Mouse (Mus musculus): ENCODE measurements at regions not wholly inside any gene's neighbourhood (a gene's known extent, or its start where the extent isn't known, plus 50 kb on each side); places are given as distances from the start of the nearest gene placed in this dataset.
A peak's percentile ranks its signal among the peaks of the same experiment; 100 is the strongest.

DNA sequence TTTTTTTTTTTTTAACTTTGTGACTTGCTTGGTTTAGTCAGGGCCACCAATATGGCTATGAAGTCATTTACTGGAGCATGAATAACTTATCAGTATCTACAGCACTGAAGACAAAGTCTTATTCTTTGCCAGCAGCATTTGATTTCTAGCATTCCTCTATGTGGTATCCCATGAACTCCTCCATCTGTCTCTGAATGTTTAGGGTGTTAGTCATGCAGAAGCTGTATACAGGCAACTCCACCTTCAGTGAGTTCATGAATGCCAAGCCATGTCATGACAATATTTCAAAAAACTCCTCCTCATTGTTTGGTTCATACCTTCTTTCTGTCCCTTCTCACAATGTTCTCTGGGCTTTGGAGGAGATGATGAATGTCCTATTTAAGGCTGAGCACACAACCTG, 1438.4 kb upstream of the A1bg start:
- ATAC-seq (ENCODE audit: extremely low read depth, insufficient number of reproducible peaks, low FRiP score, poor library complexity, severe bottlenecking): no peak

DNA sequence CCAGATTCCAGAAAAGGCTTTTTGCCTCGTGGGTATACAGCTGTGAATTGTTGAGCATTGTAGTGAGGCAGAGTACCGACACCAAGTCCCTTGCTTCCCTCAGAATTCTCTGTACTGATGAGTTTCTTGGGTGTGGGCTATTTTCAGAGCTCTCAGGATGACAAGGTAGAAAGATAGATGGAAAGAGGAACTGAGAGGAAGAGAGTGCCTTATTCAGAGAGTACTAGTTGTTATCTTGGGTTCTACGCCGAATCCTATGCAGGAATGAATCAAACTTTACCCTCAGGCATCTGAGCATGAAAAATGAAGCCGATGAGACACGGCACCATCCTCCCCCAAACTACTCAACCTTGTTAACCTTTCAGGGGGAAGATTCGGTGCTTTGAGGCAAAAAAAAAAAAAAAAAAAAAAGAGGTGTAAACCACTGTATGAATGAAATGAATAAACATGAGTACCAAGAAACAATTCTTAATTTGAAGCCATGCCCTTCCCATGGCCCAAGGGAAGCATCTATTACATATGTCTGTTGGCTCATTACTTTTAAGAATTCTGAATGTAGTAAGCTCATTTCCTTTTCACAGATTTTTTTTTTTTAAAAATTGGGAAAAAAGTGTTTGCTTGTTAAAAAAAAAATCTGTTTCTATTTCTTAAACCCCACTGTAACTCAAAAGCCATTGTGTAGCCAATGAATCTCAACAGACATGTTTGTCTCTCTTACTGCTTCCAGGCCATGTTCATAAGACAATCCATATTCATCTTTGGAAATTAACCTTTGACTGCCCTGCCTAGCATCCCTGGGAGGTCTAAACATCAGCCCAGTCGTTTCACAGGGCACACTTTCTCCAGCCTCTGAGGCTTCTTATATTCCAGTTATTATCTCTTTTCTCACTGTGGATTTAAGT, 1435.8 kb upstream of the A1bg start:
- no peak for ATAC-seq (ENCODE audit: extremely low read depth, insufficient number of reproducible peaks, low FRiP score, poor library complexity, severe bottlenecking)

DNA sequence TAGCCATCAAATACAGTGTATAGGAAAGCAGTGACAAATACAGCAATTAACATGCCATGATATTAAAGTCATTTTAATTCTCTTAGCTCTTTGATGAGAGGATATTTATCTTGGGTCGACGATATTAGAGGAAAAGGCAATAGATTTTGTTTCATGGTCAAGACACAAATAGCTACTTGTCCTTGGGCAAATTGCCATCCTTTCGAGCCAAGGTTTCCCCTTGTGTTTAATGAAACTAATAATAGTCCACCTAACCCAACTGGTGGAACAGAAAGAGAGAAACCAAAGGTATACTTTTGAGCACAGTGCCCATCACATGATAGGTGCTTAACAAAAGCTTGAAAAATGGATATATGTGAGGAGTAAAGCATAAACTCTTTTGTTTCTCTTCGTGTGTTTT, 1431.0 kb upstream of the A1bg start:
- no peak for ATAC-seq (ENCODE audit: extremely low read depth, insufficient number of reproducible peaks, low FRiP score, poor library complexity, severe bottlenecking)

DNA sequence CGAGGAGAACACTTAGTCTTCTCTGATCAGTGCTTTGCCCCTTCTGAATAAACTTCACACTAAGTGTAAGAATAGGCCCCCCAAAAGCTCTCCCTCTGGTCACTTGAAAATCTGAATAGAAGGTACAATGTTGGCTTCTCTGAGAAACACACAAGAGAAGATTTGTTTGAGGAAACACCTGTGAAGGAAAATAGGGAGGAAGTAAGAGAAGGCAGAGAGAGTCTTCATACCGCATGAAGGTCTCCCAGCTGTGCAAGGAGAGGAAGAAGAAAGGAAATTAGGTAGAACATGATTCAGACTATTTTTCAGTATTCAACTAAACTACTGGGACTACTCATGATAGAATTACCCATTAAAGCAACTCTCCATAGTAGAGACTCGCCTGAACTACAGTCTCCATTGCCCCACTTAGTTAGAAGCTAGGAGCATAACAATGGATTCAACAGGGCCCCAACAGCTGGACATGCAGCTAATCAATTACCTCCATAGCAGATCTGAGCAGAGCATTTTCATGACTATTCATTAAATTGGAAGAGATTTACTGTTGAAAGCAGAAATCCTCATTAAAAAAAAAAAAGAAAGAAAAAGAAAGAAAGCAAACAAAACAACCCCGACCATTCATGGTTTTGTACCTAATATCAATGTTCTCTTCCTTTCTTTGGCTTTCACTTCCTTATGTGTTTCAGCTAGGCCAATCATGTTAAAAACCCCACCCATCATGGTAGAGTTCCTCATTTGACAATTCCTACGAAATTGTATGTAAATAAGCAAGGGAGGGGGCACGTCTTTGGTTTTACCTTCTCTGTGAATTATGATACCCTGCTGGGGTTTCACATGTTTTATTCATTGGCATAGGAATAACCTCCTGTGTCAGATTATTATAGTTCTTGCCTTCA, 1428.3 kb upstream of the A1bg start:
- ATAC-seq (ENCODE audit: extremely low read depth, insufficient number of reproducible peaks, low FRiP score, poor library complexity, severe bottlenecking): peak; percentile 94

DNA sequence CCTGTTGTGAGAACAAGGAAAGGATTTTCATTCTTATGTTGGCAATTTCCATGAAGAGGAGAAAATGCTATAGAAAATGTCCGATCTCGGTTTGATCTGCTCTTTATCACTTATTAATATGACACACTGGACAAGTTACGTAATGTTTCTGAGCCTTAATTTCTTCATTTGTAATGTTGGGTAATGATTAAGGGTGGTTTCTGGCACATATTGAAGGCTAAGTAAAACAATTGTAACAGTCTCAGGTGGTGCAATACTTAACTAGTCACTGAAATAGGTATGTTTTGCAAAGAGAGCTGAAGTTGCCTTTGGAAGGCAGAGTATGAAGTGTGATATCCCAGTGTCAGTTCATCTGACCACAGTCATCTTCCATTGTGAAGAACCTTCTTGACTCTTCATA, 1427.2 kb upstream of the A1bg start:
- ATAC-seq (ENCODE audit: extremely low read depth, insufficient number of reproducible peaks, low FRiP score, poor library complexity, severe bottlenecking): no peak

DNA sequence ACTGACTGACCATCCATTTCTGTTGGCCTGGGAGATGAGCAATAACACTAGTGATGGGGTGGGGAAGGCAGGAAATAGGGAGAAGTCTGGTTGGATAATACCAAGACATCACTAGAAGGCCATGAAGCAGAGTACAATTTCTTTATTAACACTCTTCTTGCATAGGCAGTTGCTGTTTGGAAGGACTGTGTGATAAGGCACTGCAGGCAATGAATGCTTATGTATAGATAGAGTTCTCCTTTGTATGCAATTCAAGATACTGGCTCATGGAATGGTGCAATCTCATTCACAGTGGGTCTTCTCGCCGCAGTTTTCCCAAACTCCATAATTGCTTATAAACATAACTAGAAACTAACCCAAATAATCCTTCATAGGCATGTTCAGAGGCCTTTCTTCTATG, 1426.1 kb upstream of the A1bg start:
- ATAC-seq (ENCODE audit: extremely low read depth, insufficient number of reproducible peaks, low FRiP score, poor library complexity, severe bottlenecking): no peak

DNA sequence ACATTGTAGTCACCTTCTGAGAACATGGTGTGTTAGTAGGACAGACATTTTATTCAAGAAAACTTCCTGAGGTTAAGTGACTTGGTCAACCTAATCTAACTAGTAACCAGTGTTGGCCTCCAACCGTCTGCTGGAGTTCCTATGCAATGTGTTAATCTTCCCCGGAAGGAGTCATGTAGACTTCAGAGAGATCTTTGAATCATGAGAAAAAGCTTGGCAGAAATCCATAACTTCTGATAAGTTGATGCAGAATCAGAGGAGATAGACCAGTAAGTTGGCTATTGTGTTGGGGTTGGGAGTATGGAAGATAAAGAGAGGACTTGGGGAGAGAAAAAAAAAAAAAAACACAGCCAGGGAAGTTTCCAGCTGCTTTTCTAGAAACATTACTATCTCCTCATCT, 1424.9 kb upstream of the A1bg start:
- ATAC-seq (ENCODE audit: extremely low read depth, insufficient number of reproducible peaks, low FRiP score, poor library complexity, severe bottlenecking): no peak

DNA sequence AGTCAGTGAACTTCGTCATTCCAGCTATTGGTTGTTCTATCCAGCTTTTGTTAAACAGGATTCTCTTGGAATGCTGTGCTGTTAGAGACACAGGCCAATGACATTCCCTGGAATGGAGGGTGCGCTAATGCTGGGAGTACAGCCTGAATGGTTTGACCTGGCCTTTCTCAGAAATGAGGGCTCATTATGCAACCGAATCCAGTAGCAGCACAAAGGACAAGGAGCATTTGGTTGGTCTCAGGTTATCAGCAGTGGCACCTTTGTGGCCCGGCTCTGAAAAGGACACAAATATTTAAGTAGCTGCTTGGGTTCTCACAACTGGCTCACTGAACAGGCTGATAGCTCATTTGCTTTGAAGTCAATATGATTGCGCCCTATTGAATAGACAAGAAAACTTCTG, 1423.1 kb upstream of the A1bg start:
- ATAC-seq (ENCODE audit: extremely low read depth, insufficient number of reproducible peaks, low FRiP score, poor library complexity, severe bottlenecking): no peak

DNA sequence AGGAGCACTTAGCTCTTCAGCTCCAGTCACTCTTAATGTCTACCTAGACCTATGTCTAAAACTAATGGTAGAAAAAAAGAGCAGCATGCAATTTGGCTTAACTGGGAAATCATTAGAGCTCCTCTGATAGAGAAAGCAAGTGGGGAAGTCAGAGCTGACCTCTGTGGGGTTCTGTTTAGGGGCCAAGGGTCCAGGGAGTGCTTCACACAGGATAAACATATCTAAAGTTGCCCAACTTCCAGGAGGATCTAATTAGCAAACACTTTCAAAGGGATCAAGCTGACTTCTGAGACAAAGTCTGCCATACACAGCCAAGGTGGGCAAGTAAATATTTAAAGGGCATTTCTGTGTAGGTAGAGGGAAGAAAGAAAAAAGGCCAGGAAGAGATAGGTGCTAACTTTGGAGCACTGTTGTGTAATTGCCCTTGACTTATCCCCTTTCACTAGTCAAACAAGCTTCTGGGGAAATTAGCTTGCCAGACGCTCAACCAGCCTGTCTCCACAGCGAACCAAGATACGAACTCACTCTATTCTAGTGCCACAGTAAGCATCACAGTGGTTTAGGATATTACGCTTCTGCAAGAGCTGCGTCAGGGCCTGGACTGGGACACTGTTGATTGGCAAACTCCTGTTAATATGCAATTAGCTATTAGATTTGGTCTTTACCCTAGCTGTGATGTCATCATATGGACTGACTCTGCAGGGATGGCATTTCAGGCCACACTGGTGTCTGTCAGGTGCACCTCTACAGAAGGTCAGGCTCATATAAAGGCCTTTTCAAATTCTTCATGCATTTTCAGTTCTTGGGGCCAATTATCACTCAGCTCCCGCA, 1413.9 kb upstream of the A1bg start:
- no peak for ATAC-seq (ENCODE audit: extremely low read depth, insufficient number of reproducible peaks, low FRiP score, poor library complexity, severe bottlenecking)

DNA sequence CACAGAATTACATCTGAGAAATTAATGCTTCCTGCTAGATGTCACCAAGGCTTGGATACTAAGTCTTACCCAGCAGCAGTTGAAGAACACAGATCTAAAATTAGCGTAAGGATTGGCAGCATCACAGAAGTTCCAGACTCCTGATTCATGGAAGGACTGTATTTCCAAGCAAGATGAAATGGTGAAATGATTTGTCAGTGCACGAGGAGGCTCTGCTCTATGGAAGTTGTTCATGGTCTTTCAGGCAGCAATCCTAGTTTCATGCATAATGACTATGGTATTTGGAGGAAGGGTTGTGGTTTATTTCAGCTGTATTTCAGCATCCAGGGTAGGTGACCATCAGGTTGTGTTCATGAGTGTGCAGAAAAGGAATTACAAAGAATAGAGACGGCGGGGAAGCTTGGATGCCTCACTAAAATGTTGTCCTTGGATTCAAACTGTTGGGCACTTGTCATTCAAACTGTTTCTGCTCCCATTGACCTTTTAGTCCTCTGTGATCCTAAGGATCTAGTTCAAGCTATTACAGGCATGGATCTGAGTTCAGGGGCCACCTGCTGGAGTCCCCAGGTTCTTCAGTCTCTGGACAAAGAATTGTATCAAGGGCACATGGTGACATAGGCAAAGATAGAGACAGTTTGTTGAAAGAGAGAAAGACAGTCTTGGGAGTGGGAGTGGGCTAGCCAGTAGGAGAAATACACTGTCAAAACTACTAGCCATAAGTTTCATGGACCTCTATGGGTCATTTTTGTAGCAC, 1411.6 kb upstream of the A1bg start:
- ATAC-seq (ENCODE audit: extremely low read depth, insufficient number of reproducible peaks, low FRiP score, poor library complexity, severe bottlenecking): no peak

DNA sequence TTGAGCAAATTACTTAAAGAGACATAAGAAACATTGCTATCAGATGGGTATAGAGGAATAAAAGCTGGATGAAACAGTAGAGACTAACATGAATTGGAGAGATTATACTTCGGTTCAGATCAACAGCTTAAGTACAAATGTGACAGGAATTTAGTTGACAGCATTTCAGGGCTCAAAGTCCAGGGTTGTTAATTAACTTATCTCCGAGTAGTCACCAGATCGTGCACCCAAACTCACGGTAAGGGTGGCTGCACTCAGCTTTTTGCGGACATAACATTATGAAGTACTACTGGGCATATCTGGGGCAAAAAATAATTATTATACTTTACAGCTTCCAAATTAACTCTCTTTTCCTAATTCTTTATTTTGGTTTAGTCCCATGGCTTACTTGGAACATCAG, 1409.3 kb upstream of the A1bg start:
- ATAC-seq (ENCODE audit: extremely low read depth, insufficient number of reproducible peaks, low FRiP score, poor library complexity, severe bottlenecking): no peak

DNA sequence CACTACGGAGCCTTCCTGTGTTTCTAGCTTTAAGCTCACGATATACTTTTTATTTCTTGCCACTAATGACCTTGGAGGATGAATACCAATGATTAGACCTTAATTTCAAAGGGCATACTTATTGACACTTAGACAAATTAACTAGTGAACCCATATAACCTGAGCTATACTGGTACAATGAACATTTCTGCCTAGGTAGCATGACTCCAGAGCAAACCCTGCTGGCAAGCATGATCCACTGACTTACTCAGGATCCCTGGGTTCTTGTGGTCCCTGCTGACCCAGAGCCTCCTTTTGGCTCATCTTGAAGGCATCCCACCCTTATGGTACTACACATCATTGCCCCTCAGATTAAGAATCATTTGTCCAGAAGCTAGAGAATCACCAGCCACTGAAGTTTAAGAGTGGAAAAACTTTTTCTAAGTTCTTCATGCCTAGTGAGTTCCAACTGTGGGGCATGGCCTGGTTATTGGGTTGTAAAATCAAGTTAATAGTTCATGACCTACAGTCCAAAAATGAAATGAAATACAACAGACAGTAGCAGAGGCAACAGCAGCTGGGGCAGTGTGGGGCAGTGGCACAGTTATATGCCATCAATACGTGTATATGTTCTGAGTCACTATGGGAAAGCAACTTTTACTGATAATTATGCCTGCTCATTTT, 1408.5 kb upstream of the A1bg start:
- no peak for ATAC-seq (ENCODE audit: extremely low read depth, insufficient number of reproducible peaks, low FRiP score, poor library complexity, severe bottlenecking)

DNA sequence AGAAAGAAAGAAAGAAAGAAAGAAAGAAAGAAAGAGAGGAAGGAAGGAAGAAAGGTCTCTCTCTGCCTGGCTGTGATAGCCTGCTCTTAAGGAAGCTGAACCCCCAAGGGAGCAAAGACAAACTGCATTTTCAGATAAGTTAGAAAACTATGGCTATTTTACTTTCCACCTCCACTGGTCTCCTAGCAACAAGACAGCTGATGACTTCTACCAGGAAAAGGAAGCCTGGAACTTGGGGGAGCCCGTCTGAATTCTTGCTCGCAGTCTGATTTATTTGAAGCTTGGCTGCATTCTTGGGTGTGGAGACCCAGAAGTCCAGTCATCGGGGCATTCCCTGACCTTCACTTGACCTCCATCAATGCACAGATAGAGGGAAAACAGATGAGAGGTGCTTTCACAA, 1406.1 kb upstream of the A1bg start:
- no peak for ATAC-seq (ENCODE audit: extremely low read depth, insufficient number of reproducible peaks, low FRiP score, poor library complexity, severe bottlenecking)

DNA sequence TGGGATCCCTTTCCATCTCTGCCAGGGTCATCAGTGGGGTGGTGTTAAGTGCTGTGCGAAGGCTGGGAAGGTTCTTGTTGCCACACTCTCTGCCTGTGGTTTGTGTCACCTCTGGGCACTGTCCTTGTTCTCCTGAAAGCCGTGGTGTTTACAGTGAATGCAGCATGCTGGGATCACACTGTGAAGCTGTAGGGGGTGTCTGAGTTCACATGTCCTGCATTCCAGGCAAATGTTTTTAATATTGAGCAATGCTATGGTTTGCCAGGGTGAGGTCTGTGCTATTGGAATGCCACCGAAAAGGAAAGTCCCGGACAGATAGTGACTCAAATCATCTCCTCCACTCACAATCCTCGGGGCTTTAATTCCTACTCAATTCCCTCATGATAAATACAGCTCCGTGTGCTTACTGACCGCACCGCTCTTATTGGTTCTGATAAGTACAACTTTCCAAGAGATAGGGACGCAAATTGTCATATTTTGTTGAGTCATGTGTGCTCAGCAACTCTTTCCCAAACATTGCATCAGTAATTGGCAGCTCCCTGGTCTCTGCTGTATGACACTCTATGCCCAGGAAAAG, 1405.6 kb upstream of the A1bg start:
- no peak for ATAC-seq (ENCODE audit: extremely low read depth, insufficient number of reproducible peaks, low FRiP score, poor library complexity, severe bottlenecking)

DNA sequence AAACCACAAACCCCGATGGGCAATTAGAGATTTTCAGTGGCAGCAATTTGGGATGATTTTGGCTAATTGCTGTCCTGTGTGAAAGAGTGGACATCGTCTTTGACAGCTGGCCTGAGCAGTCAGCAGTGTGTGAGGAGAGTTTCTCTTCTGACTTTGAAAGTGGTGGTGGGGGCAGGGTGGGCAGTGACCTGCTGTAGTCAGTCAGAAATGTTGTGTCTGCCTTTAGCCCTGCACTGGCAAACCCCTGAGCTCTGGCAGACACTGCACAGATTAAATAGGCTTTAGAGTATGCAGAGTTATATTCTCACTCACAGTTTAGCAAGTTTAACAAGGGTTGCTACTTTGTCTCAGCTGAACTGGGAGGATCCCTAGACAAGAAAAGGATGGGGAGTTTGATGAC, 1404.7 kb upstream of the A1bg start:
- ATAC-seq (ENCODE audit: extremely low read depth, insufficient number of reproducible peaks, low FRiP score, poor library complexity, severe bottlenecking): no peak

DNA sequence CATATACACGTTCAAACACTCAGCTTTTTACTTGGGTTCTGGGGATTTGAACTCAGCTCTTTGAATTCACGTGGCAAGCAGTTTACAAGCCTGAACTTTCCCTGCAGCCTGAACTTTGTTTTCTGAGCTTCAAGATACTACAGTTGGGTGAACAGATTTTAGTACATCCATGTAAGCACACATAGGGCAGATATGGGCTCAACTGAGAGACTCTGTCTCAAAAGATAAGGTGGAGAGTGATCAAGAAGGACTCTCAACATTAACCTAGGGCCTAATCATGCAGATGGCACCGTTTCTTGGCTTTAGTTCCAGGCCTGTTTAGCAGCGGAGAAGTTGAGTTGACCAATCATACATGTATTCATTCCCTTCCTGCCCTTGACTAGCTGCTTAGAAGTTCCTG, 1403.7 kb upstream of the A1bg start:
- ATAC-seq (ENCODE audit: extremely low read depth, insufficient number of reproducible peaks, low FRiP score, poor library complexity, severe bottlenecking): no peak

DNA sequence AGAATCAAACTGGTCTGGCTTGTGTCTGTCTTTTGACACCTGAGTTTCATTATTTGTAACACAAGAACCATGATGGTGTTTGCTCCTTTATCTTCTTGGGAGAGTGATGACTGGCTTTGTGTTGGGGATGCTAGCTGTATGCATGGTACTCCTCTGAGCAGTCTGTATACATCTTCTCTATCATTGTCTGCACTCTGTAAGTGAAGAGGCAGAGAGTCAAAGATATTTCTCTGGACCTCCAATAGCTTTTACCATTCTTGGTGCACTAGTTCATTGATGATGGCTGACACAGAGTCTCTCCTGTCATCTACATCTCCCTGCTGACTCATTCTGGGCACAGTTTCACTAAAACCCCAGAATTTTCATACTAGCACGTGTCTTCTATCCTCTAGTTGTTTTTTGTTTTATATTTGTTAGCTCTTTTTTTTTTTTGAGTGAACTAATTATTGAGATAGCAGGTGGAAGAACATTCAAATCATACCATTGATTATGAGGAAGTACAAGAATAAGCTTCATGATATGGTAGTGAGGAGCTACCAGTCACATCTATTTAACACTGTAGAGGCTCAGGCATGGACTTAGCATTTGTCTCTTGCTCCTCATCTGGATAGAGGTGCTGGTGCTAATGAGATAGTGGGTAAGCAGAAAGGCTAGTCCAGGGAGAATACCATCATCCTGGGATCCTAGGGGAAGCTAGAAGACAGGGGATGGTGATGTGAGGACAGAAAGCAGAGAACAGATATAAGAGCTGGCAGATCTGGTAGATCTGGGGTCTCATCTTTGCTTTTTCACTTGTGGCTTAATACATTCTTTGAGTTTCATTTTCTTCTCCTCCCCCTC, 1402.9 kb upstream of the A1bg start:
- no peak for ATAC-seq (ENCODE audit: extremely low read depth, insufficient number of reproducible peaks, low FRiP score, poor library complexity, severe bottlenecking)

Data from neutrophil, adult 5-6 weeks (primary cell).